Mouse (Mus musculus) liver (tissue): ENCODE measurements around the gene Atp12a.

Source experiments
- DNase-seq: peaks from one replicate; pipeline ENCODE4 v3.0.0-alpha.2; 2020; ENCODE audit warnings: mixed read lengths

The Atp12a gene

DNA sequence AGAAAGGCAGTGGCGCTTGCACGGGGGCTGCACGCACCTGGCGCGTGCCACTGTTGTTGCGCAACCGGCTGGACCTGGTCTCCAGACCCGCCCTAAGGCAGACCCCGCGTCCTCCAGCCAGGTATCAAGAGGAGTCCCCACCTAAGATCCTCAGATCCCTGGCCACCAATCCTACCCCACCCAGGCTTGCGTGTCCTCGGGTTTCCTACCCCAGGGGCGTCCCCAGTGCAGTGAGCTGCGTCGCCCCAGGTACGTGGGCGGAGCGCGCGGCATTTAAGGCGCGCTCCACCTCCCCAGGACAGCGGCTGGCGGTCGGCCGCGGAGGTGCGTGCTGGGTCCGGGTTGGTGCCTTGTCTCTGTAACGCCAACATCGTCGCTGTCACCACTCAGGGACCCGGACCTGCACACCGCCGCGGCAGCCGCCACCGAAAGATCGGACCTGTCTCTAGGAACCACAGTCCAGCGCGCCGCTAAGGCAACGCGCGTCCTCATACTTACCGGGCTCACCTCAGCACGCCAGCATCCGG is at the start of gene Atp12a:
Gene Atp12a, plus strand, starts transcription at position 358 of the 527 bp plus-strand sequence.
- peak; percentile 9 for DNase-seq

DNA sequence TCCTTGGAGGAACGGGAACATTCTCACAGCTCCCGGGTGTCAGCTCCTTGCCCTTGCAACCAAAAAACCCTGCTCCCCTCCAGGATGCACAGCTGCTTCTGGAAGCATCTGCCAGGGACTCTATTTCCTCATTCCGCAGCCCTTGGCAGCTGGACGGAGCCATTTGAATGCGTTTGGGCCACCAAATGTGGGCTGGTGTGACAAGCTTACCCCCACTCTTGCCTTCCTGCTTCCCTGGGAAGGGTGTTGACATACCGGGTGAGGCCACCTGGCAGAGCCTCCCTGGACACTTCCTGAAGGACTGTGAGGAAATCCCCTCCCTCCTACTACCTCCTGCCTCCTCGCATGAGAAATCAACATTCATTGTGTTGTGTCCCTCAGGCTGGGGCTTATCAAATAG is 49.3 kb upstream of the Atp12a start:
- no peak for DNase-seq

DNA sequence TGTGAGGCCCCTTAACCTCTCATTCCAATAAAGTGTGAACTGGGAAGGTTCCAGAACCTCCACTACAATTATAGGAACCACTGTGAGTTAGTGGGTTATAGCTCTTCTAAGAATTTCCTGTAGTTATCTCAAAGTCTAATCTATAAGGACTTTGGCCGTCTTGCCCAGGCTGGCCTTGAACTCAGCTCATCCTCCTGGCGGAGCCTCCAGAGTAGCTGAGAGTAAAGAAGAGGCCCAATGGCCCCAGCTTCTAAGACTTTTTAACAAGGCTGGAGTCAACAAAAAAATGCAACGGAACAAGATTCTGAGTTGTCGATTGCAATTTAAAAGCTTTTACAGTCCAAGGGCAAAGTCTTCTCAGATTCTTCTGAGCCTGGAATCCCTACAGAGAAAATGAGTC is 48.5 kb upstream of the Atp12a start:
- no peak for DNase-seq

DNA sequence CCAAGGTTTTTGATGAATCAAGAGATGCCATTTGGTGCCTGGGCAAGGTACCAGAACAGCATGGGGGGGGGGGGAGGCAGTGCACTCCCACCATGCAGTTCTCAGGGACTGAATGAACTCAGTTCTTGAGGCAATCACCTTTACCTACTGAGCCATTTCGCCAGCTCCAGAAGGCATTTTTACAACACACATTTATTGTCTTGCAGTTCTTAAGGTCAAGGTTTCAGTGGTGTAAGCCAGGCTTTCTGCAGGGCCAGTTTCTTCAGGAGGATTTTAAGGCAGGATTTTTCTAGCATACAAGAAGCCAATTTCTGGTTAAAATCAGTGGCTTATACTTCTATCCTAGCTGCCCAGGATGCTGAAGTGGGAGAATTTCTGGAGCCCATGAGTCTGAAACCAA is 41.9 kb upstream of the Atp12a start:
- no peak for DNase-seq

DNA sequence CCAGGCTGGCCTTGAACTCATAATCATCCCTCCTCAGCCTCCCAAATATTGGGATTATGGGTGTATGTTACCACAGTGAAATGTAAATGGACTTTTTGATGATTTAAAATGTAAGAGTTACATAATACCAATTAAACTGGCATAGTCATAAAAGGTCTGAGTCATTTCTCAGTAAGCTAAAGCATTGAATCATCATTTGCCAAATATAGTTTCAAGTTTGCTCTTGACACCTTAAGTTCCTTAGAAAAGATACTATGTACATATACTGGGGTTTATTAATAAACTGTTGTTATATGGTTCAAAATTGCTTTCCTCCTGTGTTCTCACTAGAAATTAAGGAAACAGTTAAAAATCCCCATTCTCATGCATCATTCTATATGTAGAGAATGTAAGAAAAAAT is 39.8 kb upstream of the Atp12a start:
- no peak for DNase-seq

DNA sequence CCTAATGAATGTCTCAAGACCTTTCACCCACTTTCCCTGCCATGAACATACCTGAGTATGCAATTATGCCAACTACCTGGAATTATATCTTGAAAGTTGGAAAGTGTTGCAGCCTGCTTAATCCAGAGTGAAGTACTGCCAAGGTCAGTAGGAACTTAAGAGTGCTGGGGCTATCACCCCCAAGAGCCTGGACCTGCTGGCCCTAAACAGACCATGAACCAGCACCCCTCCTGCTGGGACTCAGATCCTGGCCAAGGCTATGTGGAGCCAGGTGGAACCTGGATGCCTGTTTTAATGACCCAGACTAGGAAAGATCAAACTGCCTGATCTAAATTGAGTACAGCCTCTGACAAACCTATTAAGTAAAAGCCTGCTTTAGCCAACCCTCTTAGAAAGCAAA is 31.2 kb upstream of the Atp12a start:
- no peak for DNase-seq

DNA sequence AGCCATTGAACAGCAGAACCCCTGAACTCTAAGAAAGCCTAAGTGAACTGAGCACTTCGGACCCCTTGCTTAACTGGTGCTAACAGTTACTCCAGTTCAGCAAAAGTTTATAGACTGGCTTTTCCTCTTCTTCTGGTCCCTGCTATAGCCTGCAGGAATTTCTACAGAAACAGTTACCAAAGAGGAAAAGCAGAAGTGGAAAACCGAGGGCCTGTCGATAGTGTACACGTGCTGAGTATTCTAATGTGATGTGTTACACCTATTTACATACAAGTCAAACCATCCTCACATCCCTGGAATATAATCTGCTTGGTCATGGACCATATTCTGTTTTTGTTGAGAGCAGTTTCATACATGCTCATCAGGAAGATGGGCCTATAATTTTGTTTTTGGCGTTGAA is 30.4 kb upstream of the Atp12a start:
- DNase-seq, result no peak

DNA sequence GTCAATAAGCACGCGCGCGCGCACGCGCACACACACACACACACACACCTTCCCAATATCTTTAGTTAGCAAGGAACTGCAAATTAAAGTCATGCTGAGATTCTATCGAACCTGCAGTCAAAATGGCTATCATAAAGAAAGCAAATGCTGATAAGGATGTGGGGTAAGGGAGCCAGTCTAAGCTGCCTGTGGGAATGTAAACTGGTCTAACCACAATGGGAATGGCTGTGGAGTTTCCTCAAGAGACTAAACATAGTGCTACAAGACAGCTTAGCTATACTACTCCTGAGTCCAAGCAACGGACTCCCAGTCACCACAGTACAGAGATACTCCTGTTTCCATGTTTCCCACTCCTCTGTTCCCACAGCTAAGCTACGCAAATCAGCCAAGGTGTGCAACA is 28.8 kb upstream of the Atp12a start:
- no peak for DNase-seq

DNA sequence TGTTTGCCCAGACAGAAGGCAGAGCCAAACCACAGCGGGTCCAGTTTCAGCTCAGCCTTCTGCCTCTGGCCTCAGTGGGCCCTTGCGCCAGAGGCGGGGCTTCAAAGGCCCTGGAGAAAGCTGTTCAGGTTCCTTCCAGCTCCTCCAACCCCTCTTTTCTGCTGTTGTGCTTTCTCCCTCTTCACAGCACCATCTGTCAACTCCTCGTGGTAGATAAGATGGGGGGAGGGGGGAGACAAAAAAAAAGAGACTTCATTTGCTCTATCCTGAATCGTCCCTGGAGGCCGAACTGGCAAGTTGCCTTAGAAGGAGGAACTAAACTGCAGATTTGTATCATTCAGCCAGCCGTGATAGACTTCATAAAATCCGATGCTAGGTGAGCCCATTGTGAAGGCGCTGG is 27.8 kb upstream of the Atp12a start:
- DNase-seq, result no peak

DNA sequence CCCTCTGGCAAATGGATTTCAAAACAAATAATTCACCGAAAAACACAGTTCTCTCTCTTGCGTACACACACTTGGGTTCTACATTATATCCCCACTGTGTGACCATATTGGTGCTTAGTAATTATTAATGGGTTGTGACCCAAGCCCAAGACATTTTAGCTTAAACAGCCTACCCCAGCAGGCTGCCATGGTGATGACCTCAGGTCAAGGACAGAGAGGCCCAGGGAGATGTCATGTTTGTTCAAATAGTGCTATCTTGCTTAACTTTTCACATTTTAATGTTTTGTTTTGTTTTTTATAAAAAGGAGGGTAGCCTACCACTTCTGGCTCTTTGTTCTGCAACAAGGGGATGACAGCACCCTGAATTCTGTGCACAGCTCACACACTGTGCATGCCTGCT is 27.2 kb upstream of the Atp12a start:
- no peak for DNase-seq

DNA sequence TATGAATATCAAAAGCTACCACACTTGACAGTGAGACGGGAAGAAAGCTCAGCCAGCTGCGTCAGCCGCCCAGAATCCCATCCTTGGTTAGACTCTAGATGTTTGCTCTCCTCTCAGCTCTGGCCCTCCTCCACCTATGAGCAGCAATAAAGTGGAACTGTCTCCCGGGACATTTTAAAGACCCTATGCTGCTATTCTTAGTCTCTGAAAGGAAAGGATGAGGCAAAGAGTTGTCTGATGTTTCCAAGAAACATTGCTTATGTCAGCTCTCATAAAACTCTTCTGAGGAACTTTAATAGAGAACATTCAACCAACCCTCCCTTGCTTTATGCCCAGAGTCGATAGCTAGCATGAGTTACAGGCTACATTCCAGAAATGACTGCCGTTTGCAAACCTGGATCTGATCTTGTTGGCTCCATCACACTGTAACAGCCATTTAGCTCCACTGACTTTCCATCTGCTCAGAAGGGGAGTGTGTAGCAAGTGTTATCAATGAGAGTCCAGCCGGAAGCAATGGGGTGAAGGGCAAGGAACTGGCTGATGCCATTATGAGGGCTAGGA is 25.9 kb upstream of the Atp12a start:
- no peak for DNase-seq

DNA sequence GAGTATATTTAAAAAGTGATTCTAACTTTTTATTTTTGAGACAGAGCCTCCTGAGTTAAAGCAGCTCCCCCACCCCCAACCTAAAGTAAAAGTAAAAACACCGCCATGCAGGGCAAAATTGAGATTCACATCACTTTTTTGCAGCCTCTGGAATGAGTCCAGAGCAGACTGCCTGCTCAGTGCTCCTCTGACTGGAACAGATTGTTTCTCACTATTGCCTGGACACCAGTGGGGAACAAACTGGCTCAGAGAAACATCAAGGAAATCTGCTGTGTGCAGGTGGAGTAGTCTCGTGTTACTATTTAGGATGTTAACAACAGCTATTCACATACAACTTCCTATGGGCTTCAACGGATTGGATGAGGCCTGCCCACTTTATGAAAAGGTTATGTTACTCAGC is 16.2 kb upstream of the Atp12a start:
- no peak for DNase-seq

DNA sequence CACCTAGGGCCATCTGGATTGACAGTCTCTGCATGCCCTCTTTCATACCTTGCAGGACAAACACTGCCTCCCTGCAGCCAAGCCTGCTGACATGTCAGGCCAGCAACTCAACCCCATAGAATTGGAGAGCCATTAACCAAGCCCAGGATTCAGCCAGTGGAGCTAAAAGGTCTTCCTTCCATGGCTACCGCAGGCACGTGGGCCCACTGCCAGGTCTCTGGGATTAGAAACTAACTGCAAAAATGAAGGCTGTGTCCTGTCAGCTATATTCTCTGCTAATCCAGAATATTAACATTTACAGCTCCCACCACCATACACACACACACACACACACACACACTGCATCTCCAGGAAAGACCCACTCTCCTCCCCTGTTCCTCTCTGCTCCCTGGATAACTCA is 15.3 kb upstream of the Atp12a start:
- no peak for DNase-seq

DNA sequence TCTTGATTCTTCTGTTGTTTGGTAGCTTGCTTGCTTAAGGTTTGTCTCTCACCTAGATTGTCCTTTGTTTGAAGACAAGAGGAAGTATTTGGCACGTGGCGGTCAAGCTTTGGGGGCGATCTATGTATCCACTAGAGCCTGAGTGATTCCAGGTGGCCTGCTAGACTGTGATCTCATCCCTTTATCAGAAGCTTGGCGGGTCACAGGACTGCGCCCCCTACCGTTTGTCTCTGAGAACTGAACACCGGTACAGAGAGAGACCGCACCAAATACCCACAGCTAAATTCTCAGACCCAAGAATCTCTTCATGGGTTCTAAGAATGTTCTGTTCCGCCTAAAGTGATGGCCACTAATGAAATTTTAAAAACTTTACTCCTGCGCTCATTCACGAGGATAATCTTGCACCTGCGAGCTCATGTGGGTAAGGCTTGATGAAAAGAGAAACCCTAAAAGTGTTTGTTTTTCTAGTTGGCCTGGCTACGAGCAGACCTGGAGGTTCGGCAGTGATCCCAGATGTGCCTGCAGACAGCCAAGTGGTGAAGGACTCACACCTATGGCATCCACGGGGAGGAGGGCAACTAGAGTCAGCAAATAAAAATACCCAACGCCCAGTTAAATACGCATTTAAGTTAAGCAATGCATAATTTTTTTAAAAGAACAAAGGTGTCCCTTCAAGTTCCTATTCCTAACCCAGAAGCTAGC is 12.8 kb upstream of the Atp12a start:
- DNase-seq, result peak; percentile 43

DNA sequence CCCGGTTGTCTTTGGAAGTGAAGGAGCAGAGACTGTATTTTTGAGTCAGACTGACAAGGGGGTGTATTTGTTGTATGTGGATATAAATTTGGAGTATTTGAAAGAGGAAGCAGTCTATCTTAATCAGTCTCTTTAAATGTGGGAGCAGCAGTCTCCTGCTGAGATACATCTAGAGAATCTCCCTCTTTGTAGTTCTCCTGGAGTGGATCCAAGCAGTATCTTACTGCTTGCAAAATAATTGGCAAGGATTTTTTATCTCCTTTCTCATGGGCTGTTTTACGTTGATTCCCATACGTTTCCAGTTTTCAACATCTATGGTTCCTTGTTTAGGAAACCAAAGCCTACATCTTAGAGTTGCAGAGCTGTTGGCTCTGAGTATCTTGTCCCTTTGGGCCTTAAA is 10.1 kb upstream of the Atp12a start:
- no peak for DNase-seq

DNA sequence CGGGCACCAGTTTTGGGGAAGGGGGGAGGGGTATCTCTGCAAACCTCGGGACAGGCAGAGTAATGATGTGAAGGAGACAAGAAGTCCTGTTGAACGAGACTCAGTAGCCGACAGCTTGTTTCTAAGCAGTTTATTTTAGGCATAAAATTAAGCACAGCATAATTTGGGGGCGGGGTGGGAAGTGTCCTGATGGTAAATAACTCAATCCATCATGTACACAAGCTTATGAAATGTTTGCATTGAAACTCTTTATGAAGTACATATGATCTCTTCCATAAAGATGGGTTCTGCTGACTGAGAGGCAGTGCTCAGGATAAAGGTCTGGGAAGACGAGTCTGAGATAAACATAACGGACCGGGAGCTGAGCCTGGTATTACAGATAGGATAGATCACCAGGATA is 9.5 kb upstream of the Atp12a start:
- DNase-seq, result no peak

DNA sequence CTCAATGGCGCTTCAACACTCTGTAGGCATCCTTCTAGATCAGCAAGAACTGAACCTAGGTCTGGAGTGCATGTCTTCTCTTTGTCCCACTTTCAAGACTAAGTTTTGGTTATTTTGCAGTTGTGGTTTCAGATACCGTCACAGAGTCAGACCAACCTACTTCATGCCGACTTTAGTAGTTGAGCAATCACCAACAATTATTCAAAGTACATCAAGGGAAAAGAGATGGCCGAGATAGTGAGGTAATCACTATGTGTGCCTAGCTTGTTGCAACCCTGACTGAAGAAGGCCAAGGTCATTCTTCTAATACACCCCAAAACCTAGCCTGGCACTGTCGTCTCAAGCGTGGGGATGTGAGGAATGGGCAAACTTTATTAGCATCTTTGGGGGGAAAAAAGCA is 8.7 kb upstream of the Atp12a start:
- no peak for DNase-seq

DNA sequence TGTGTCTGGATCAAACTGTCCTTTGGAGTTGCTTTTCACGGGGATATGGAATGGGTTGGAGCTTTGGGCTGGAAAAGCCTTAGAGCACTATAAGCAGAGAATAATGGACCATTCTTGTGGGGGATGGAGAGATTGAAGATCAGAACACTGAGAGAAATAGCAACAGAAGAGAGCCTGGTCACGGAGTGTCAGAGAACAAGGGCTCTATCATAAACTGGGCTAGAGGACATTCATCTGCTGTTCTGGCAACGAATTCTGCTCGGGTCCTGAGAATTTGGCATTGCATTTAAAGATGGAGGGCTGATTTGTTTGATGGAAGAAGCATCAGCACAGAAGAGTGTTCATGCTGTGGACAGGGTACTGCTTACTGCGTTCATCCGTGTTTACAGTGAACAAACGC is 6.4 kb upstream of the Atp12a start:
- no peak for DNase-seq

DNA sequence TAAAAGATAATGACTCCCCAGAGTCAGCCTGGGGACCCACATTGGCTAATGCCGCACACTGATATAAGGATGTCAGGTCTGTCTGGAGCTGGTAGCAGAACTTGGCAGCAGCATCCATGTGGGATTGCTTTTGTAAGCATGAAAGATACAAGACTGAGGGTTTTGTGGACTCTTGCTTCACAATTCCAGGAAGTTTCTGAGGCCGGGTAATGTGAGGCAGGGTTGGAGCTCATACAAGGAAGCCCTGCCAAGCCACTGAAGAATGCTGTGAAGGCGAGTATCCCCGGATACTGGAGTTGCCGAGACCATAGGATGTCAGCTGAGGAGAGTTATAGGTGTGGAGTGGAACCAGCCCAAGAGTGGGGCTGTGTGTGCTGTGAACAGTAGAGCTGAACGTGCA is 5.7 kb upstream of the Atp12a start:
- DNase-seq, result no peak

DNA sequence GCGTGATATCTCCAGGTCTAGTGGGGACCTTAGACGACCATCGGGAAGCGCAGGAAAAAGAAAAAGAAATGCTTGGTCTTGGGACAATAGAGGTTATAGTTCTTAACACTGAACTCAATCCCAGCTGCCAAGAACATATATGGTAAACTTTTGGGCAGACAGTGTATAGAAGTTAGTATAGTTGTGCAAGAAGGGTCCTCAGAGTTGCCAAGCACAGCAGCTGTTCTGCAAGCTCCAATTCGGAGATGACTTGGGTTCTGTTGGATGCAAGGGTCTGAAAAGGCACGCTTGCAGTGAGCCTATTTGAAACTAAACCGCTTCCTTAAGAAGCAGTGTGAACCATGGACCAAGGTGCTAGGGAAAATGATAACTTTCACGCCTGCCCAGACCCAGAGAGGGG is 424 bp downstream of the Atp12a start:
- DNase-seq, result no peak

DNA sequence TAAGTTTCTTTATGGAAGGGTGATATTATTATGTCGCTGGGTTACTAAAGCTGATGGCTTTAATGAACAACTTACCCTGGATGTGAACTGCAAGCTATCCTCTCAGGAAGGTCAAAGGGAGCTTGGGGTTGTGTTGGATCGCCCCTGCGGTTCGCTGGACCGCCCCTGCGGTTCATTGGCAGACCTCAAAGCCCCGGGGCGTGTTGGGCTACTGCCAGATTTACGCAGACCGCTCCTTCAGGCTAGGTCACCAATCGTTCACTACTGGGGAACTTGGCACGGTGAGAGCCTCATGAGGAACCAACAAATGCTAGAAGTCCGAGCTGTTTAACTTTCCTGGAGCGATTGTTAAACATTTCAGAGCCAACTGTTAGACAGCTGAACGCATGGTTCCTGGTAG is 1.8 kb downstream of the Atp12a start:
- peak; percentile 10 for DNase-seq

DNA sequence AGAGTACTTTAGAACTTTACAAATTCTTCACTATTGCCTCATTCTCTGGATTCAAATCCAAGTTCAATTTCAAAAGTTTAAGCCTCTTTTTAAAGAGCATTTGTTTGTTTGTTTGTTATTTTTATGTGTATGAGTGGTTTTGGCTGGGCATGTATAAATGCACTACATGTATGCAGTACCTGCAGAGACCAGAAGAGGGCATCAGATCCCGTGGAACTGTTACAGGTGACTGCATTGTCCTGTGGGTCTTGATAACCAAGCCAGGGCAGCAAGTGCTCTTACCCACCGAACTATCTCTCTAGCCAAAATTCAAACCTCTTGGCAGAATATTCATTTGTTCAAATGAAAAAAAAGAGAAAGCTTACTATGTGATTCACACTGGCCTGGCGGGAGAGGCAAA is 4.0 kb downstream of the Atp12a start:
- peak; percentile 42 for DNase-seq

DNA sequence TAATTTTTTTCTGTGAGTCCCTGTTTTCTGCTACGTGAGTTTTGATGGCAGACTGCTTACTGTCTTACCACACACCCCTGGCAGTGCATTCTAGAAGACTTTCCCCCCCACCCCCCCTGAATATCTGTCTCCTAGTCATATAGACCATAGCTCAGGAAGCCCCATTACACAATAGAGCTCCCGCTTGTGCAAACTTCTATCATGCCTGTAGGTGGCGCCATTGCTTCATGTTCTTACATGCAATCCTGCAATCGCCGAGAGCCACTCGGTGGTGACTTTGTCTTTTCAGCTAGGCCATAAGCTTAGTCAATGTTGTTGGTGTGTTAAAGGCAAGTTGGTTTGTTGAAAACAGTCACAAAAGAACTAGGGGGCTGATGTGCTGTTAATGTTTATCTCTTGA is 10.9 kb downstream of the Atp12a start:
- DNase-seq, result peak; percentile 79

DNA sequence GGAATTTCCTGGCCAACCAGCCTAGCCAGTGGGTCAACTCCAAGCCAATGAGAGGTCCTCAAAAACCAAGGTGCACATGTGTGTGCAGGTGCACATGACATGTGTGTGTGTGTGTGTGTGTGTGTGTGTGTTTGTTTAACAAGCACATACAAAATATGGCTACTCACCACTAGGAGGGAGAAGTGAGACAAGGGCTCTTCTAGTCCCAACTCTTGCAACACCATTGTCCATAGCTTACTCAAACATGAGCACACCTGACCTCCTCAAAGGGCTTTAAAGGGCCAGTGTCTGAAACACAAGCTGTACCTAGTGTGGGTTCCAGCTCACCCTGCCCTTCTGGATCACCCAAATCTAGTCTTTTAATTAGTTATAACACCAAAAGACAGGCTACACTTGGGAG is 12.9 kb downstream of the Atp12a start:
- DNase-seq, result no peak

DNA sequence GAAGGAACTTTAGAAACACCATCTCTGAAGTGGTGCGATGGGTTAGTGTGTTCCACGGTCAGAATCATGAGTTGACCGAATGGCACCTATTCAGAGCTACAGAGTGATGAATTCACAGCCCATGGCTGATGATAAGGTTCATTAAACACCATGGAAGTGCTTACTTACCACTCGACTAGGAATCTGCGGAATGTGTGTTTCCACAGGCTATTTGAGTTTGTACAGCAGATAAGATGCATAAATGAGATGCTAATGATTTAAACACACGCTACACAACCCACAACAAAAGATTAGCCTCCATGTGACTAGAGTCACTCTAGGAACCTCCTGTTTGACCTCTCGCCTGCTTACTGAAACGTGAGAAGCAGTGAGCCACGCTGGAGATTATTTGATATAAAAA is 14.5 kb downstream of the Atp12a start:
- no peak for DNase-seq
